Mouse (Mus musculus) urinary bladder, adult 2 months (tissue): ENCODE data around the gene Syde1. TPM values are rescaled to one million over a fixed set of nuclear protein-coding genes. Genes with fewer than 3 reads are reported as not detected.

Source experiments
- DNase-seq: peaks from one replicate; pipeline ENCODE4 v3.0.0; 2022; ENCODE audit warnings: low spot score
- polyA plus RNA-seq: library from polyadenylated mRNA; depleted of rRNA; stranded (reverse); fragments of >200 nt; gene quantifications from 2 replicates; pipeline ENCODE4 v1.2.3, GENCODE M21; 2012; rRNA removed

Gene Syde1
- polyA plus RNA-seq, 1 experiment, result 27.8 TPM

DNA sequence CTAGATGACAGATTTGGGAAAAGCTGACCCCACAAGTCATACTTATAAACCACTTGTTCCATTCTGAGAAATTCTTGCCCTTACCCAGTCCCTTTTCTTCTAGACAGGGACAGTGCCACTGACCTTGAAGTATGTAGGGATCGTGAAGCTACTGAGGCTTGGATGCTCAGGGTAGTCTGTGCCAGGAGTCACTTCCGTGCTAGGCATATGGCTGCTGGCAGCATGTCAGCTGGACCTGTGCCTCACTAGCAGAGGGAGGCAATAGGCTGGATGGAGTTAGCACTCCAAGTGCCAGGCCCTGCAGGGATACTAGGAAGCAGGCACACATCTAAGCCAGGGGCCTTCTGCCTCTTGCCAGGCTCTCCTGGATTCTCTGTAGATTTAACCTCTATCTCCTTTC, 16.1 kb downstream of the Syde1 start:
- DNase-seq, result no peak

GRCm38 (mm10) chr10:78575105-78575632, 16.6 kb downstream of the Syde1 start:
- DNase-seq, result no peak

- peak; percentile 82 for DNase-seq
Measured at GRCm38 (mm10) chr10:78574250-78575104, 17.3 kb downstream of the Syde1 start, which contains the start of gene Ilvbl. Gene Ilvbl (plus strand): TSS chr10:78574346.

GRCm38 (mm10) chr10:78573226-78573625, 18.5 kb downstream of the Syde1 start:
- no peak for DNase-seq

DNA sequence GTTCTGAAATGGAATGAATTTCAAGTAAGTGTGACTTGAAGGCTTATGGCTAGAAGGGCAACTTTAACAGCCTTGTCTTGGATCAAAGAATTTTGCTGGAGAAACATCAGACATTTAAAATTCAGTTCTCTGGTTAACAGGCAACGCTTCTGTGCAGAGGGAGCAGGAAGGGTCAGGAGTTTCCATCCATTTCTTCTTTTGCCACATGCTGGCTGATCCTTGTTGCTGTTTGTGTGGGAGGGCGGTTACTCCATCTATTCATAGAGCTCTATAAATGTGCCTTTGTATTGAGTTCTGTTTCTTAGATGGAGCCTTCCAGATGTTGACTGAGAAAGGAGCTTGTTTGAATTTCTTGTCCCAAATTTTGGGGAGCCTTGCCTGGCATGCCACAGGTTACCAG, 20.9 kb downstream of the Syde1 start:
- no peak for DNase-seq

GRCm38 (mm10) chr10:78570416-78570815, 21.3 kb downstream of the Syde1 start:
- DNase-seq, result no peak

GRCm38 (mm10) chr10:78569686-78570085, 22.1 kb downstream of the Syde1 start:
- DNase-seq, result no peak

DNA sequence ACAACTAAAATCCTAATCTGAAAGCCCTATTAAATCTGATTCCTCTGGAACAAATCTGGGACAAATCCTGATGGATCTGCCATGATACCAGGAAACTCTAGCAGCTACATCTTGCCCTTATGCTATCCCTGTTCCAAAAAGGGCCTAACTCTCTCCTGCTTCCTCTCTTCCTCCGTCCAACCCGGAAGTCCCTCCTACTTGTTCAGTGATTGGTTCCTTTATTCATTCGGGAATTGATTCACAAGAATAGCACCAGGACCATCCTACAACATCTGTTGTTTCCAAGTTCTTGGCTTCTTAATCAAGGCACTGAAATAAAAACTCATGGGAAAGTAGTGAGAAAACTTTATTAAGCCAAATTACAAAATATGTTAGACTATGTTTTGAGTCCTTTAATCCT, 22.6 kb downstream of the Syde1 start:
- DNase-seq, result no peak

DNA sequence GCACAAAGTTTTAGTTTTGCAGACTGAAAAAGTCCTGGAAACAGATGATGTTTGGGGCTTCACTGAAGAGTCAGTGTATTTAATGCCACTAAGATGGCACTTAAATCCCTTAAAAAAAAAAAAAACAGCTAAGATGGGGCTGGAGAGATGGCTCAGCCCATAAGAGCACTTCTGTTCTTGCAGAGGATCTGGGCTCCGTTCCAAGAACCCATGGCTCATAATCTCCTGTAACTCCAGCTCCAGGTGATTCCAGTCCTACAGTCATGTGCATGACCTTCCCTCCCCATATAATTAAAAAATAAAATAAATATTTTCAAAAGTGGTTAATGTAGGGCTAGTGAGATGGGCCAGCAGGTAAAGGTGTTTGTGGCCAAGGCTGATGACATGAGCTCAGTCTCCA, 26.7 kb downstream of the Syde1 start:
- DNase-seq, result no peak

- DNase-seq, result no peak
Measured at GRCm38 (mm10) chr10:78540943-78541342, 50.8 kb downstream of the Syde1 start.

Other genes with a start within 250 kb of the Syde1 start
- gene Agpat3, start 239.5 kb downstream of the Syde1 start, polyA plus RNA-seq, result 75.1 and 81.3 TPM in 2 replicates
- 149 and 195 TPM in 2 replicates for gene Rrp1, start 178.9 kb downstream of the Syde1 start, polyA plus RNA-seq
- 205 and 261 TPM in 2 replicates for gene Cstb, start 166.3 kb downstream of the Syde1 start, polyA plus RNA-seq
- 28.2 and 33.3 TPM in 2 replicates for gene Pdxk, start 127.0 kb downstream of the Syde1 start, polyA plus RNA-seq
- gene Olfr1358, start 74.5 kb downstream of the Syde1 start, polyA plus RNA-seq, result not detected in 2 replicates
- gene Ilvbl, start 17.6 kb downstream of the Syde1 start, polyA plus RNA-seq, result 32.3 and 38.6 TPM in 2 replicates
- gene Olfr1357, start 26.1 kb upstream of the Syde1 start, polyA plus RNA-seq, result not detected in 2 replicates
- gene Casp14, start 126.3 kb upstream of the Syde1 start, polyA plus RNA-seq, result 0.09 TPM in 1 of 2 replicates, not detected in the other
- gene Ccdc105, start 161.1 kb upstream of the Syde1 start, polyA plus RNA-seq, result 0.03 TPM in 1 of 2 replicates, not detected in the other
- gene Slc1a6, start 188.5 kb upstream of the Syde1 start, polyA plus RNA-seq, result 1.3 and 1.4 TPM in 2 replicates